Mouse (Mus musculus) kidney, embryonic 14.5 days (tissue): Measurements from ENCODE around the gene Olfr62. TPM values are rescaled to one million over a fixed set of nuclear protein-coding genes. Genes with fewer than 3 reads are reported as not detected.

Source experiments
- polyA plus RNA-seq: library from polyadenylated mRNA; unstranded; fragments of >200 nt; fragmentation: Nextera tagmentation; extraction: Ambion mirVana; gene quantifications from 2 replicates; pipeline ENCODE4 v1.2.1, GENCODE M21; 2014

The Olfr62 gene
- polyA plus RNA-seq, 1 experiment from 2014 or later = not detected

Other genes starting within 250 kb of the Olfr62 start
- gene Szt2, start 249.7 kb upstream of the Olfr62 start, polyA plus RNA-seq = 8.7 and 13.7 TPM in 2 replicates
- 103 TPM in 2 replicates for gene Med8, start 249.6 kb upstream of the Olfr62 start, polyA plus RNA-seq
- gene Elovl1, start 230.9 kb upstream of the Olfr62 start, polyA plus RNA-seq = 72.0 and 82.7 TPM in 2 replicates
- 218 and 287 TPM in 2 replicates for gene Cdc20, start 221.6 kb upstream of the Olfr62 start, polyA plus RNA-seq
- 0.23 TPM in 1 of 2 replicates, not detected in the other for gene Mpl, start 201.4 kb upstream of the Olfr62 start, polyA plus RNA-seq
- gene Tie1, start 168.9 kb upstream of the Olfr62 start, polyA plus RNA-seq = 24.6 and 30.4 TPM in 2 replicates
- gene 2610528J11Rik, start 132.0 kb upstream of the Olfr62 start, polyA plus RNA-seq = 15.5 and 15.6 TPM in 2 replicates
- 3.2 and 4.1 TPM in 2 replicates for gene Tmem125, start 114.9 kb upstream of the Olfr62 start, polyA plus RNA-seq
- 0.08 and 0.17 TPM in 2 replicates for gene Cfap57, start 38.2 kb upstream of the Olfr62 start, polyA plus RNA-seq
- gene Ebna1bp2, start 38.2 kb upstream of the Olfr62 start, polyA plus RNA-seq = 199 and 222 TPM in 2 replicates
- 0.15 TPM in 1 of 2 replicates, not detected in the other for gene Olfr1342, start 33.8 kb downstream of the Olfr62 start, polyA plus RNA-seq
- gene Olfr1341, start 44.6 kb downstream of the Olfr62 start, polyA plus RNA-seq = not detected in 2 replicates
- gene Olfr1340, start 61.2 kb downstream of the Olfr62 start, polyA plus RNA-seq = not detected in 2 replicates
- not detected in 2 replicates for gene Olfr1339, start 73.2 kb downstream of the Olfr62 start, polyA plus RNA-seq
- not detected in 2 replicates for gene Olfr1338, start 99.8 kb downstream of the Olfr62 start, polyA plus RNA-seq
- not detected in 2 replicates for gene Olfr1337, start 123.6 kb downstream of the Olfr62 start, polyA plus RNA-seq
- not detected in 2 replicates for gene Olfr1335, start 151.0 kb downstream of the Olfr62 start, polyA plus RNA-seq
- gene Olfr1333, start 177.3 kb downstream of the Olfr62 start, polyA plus RNA-seq = not detected in 2 replicates
- not detected in 2 replicates for gene Olfr1331, start 205.7 kb downstream of the Olfr62 start, polyA plus RNA-seq
- gene Olfr1330, start 229.6 kb downstream of the Olfr62 start, polyA plus RNA-seq = not detected in 2 replicates